Mouse (Mus musculus) c-Kit-positive CD71-positive TER-119-negative erythroid progenitor cells, embryonic 14.5 days (primary cell): ENCODE data around the gene Plekha1.

Source experiments
- DNase-seq: peaks from one replicate; pipeline ENCODE4 v3.0.0-alpha.2; 2013; ENCODE audit warnings: low read depth

The Plekha1 gene

DNA sequence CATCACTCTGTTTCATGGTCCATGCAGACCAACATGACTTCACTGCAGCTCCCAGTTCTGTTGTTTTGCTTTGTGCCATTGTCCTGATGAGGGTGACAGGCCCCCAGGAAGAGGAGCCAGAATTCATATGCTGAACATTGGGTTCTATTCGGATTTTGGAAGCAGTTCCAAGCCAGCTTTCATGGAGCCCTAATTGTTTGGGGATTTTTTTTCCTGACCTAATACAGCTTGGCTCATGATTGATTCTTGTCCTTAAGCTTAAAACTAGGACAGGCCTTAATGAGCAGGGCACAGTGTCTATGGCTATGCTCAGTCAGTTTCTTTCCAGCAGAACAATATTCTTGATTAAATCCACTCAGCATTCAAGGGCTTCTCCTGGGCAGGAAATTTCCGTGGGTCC is 52.7 kb downstream of the Plekha1 start:
- no peak for DNase-seq

DNA sequence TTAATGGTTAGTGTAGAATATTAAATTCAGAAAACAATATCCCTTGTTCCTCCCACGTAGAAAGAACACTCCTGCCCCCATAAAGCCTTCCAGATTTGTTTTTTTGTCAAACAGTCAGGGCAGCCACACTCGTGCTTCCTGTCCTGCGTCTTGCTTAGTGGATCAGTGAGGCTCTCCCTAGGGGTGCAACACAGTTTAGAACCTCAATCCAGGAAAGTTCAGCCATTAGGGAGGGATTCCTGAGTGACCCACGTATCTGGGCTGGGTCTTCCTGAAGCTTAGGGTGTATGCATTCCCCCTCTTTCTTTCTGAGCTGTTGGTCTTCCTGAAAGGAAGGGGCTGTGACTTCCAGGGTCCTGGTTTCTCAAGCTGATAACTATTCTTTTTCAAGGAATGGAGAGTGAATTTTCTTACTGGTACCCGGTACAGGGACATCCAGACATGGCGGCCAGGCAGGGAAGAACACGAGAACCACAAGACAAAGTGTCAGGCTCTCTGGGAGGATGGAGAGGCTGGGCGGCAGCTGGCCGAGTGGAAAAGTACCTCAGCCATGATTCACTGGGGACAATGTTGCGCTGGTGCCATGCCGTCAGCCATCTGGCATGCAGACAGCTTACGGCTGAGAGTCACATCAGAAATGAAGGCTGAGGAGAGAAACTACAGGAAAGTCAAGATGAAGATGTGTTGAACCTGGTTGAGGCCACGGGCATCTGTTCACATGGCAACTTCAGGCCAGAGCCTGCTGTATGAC is 57.6 kb downstream of the Plekha1 start:
- DNase-seq: no peak

DNA sequence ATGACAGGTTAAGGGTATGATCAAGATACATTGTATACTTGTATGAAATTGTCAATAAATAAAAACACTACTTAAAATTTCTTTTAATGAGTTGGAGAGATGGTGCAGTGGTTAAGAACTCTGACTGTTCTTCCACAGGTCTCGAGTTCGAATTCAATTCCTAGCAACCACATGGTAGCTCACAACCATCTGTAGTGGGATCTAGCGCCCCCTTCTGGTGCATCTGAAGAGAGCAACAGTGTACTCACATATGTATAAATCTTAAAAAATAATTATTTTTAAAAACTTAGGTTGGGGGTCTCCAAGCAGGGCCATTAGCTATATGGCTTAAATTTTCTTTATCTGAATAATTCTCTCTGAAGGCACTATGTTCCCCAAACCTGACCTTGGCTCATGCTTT is 64.8 kb downstream of the Plekha1 start:
- DNase-seq: no peak

DNA sequence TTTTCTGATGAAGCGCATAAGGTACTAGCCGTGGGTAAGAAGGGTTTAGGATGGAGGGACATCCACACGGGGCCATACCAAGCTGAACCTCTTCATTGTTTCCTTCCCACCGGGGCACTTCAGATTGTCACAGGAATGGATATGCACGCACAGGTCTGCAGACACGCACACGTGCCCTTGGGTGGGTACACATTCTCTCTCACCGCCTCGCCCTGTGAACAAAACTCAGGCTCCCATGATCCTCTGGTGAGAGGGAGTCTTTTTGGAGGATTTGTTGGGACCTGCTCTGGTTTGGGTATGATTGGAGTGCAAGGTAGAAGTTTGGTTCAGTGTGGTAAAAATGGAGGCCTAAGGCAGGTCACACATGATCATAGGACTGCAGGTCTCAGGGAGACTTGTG is 67.4 kb downstream of the Plekha1 start:
- DNase-seq: no peak

DNA sequence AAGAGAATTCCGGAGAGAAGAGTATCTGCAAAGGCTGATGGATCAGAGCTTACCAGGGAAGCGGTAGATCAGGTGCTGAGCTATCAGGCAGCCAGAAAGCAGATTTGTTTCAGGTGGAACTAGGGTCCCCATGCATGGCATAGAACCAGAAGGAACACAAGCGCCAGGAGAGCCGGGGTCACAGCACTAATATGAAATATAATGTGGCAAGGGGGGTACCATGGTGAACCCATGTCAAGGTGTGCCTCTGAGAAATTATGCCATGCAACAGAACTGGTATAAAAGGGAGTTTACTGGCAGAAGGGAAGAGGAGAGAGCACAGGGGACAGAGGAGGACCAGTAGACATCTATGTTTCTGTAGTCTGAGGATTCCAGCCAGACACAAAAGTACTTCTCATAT is 69.1 kb downstream of the Plekha1 start:
- no peak for DNase-seq

DNA sequence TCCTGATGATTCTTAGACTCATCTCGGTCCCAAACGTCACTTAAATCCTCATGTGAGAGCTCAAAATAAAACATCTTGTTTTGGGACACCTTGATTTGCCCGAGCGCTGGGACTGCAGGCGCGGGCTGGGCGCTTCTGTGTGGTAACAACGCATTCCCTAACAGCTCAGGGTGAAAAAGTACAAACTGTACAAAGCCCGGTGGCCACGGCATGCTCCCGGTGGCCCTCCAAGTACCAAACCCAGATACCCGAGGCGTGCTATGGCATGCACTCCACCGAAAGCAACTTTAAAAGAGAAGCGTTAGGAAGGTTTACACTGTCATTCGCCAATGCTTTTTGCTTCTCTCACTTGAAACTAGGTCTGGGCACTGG is 69.9 kb downstream of the Plekha1 start:
- DNase-seq: no peak

DNA sequence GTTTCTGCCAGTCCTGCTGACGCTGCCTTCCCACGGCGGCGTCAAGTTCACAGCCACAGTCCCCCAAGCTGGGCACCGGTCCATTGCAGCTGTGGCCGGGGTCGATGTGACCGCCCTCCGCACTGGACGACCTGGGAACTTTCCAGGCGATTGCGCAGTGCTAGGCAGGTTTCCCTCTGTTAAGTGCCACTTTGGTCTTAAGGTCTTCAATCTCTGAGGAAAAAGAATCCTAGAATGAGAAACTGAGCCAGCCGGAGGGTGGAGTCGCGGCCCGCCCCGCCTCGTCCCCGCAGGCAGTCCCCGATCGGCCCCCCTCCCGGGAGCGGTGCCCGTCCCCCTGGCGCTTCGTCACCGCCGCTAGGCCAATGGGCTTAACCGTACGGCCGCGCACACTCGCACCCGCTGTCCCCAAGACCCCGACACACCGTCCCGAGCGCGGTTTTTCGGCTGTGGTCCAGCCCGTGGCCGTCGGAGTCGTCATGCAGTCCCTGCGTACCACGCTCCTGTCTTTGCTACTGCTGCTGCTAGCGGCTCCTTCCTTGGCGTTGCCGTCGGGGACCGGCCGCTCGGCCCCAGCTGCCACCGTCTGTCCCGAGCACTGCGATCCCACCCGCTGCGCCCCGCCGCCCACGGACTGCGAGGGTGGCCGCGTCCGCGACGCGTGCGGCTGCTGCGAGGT is 70.4 kb downstream of the Plekha1 start, which contains the start of gene Htra1:
Htra1 (plus strand) TSS at position 319 of the 679 bp plus-strand sequence.
- DNase-seq: no peak

DNA sequence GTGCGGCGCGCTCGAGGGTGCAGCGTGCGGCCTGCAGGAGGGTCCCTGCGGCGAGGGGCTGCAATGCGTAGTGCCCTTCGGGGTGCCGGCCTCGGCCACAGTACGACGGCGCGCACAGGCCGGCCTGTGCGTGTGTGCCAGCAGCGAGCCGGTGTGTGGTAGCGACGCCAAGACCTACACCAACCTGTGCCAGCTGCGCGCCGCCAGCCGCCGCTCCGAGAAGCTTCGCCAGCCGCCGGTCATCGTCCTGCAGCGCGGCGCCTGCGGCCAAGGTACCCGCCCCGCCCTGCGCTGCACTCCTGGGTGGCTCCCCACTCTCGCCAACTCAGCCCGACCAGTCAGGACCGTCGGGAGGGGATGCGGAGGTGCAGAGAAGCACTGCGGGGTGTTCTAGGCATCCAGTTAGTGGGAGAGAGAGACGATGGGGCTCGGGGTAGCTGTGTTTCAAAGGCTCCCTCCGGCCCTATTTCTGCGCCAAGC is 71.0 kb downstream of the Plekha1 start:
- DNase-seq: no peak

DNA sequence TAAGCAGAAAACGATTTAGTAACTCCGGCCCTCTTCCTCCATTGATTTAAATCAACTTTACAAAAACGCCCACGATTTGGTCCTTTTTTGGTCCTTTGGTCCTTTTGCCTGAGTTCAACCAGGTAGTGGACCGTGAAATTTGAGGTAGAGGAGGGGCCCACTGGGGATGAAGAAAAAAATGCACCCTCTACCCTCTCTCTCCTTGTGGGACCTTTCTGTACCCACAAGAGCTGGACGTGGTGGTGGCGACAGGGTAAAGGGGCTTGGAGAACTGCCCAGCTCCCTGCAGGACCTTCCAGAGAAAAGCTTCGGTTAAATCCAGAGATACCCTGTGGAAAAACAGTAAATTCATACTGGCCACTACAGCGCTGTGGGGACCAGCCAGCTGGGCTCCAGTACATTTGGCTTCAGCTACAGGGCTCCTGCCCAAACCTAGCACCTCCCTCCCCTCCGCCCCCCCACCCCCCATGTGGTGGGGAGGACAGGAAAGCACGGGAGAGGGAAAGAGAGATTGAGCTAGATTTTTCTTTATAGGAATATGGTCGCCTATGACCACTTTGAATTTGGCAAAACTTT is 71.8 kb downstream of the Plekha1 start:
- DNase-seq: no peak

DNA sequence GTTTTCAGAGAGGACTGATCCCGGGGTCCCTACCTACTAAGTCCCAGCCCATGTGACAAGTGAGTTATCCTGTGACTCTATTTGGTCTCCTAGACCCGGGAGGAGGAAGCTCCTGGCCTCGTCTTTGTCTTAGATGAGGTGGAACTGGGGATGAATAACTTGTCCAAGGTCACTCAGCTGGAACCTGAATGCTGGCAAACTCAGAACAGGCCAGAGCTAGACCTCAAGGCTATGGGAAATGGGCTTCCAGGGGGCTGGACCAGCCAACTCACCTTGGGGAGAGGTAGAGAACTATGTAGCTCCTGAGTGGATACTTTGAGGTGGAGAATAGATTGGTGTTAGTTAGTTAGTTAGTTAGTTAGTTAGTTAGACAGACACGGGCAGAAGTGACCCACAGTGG is 72.4 kb downstream of the Plekha1 start:
- no peak for DNase-seq

DNA sequence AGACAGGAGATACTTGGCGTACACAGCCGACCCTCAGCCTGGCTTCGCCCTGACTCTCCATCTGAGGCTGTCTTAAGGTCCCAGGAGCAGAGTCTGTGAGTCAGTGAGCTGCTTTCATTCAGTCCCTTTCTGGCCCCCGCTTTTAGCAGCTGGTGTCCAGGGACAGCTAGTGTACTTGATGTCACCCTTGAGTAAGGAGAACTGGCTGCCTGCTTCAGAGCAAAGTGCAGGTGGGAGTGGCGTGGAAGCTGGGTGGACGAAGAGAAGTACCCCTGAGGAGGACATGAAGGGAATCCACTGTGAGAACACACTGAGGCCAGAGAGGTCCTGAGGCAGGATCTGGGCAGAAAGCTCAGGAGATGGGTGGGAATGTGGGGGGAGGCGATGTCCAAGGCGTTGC is 73.3 kb downstream of the Plekha1 start:
- no peak for DNase-seq

DNA sequence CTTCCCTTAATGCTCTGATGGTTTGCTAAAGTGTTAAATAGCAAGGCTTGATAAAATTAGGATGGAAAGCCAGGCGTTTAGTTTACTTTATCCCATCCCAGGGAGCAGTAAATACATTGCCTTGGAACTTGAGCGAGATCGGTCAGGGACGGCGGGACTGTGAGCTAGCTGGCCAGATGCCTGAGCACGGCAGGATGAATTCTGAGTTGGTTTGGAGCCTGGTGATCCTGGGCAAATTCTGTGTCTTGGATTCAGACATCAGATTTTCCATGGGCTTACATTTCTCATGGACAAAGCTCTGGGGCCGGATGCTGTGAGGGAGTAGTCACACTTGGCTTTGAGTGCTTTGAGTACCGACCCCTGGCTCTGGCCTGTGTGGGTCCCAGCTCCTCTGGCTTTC is 75.2 kb downstream of the Plekha1 start:
- DNase-seq: no peak

DNA sequence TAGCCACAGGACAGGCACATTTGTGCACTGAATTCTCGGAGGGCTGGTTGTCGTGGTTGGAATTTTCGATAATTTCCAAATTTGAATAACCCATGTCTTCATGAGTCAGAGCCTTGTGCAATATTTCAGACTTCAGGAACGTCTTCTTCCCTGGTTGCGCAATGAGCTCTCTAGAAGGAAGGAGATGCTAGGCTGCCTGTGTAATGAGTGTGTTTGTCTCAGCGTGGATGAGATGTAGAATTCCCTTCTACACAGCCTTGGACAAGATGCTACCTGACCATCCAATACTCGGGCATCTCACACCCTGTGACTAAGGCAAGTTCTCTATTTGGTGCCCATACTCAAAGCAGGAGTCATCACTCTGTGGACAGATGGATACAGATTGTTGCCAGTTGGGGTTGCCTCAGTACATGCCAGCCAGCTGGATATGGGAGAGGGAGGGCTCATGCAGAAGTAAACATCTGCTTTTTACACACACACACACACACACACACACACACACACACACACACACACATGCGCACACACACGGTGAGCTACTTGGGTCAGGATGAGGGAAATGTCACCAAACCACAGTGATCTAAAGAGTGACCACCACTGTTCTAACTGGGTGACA is 77.8 kb downstream of the Plekha1 start:
- no peak for DNase-seq

DNA sequence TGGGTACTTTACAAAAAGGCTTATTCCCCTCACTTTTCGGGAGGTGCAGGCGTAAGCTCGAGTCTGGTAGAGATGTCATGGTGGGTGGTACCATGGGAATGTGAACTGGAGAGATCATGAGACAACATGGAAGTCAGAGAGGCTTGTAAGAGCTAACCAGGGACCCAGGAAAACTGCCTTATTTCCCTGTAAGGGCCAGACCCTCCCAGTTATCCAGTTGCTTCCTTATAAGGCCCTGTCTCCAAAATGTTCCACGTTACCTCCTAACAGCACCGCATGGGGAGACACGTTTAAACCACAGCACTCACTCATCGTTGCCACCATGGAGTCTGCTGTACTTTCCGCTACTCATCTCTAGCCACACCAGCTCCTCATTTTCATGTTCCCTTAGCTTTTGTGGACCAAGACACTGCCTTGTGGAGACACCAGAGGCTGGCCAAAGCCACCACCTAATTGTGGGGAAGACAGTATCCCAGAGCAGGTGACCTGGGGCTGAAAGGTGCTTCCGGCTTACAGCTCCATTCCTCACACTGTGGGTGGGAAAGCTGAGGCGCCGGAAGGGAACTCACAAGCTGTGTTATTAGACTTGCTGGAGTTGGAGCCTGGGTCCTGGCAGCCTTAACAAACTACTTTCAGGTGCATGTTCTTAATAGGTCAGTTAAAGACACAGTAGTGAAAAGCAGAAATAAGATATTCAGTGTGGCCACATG is 79.4 kb downstream of the Plekha1 start:
- no peak for DNase-seq

DNA sequence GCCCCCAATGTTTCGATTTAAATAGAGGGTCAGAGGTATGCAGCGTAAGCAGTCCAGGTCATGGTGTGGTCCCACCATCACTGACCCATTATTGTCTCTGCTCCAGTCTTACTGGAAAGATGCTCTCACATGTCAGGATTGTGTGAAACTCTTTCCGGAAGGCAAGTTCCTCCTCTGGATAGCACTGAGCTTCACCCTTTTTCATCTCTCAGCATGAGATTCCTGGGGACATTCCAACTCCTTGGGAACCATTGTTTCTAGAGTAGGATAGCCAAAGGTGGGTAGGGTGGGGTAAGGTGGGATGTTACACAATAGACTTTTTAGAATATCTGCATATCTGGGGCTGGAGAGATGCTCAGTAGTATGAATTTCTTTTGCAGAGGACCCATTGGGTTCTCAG is 80.2 kb downstream of the Plekha1 start:
- no peak for DNase-seq

DNA sequence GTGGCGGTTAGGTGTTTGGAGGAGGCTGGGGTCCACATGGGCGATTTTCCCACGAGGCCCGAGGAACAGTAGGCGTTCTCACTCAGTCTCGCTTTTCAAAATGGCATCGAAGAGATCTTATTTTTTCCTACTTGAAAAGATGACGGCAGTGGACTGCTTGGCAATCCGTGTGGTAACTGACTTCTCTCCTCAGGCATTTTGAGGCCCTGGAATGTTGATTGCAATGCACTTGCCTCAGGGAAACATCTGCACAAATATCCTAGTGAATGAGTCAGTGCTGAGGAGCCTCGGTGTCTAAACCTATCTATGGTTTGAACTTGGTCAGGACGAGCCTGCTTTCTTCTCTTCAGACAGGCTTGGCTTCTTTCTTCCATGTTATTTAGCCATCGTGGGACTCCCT is 80.7 kb downstream of the Plekha1 start:
- DNase-seq: no peak

DNA sequence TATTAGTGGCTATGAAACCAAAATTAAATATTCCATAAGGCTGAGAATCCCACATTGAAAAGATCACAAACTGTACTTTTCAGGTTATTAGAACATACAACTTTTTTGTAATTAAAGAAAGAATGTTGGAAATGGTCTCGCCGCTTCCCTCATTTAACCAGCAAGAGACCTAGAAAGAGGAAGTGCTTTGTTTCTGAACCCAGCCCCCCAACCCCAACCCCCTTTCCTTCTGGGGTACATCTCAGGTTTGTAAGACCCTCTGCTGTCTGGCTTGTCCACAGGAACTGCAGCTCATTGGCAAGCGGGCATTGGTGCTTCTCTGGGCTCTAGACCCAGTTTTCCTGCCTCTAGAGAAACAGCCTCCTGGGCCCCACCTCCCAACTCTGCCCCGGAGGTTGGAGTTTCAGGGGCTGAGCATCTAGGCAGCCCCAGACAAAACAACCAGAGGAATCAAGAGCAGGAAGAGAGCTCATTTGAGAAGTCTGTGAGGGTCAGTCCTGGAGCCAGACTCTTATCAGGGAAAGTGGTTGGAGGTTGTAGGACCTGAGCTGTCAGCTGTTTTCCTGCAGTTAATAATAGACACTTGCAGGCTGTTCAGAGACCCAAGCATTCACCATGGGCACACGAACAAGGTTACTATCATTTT is 83.1 kb downstream of the Plekha1 start:
- no peak for DNase-seq

DNA sequence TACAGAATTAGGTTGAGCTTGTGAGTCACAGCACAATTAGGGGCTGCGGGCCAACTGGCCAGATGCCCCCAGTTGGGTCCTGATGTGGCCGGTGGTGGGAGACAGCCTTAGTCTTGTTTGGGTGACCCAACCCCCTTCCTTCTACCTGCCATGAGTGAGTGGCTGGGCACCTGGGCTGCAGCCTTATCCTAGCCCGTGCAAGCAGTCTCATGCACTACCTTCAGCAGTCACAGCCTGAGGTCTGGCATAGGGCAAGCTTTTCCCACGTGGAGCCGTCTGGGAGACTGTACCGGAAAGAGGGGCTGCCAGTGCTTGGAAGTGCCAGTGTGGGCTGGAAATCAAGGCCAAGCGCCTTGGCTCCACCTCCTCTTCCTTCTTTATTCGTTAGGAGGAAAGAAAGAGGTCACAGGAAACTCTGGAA is 83.8 kb downstream of the Plekha1 start:
- DNase-seq: no peak

DNA sequence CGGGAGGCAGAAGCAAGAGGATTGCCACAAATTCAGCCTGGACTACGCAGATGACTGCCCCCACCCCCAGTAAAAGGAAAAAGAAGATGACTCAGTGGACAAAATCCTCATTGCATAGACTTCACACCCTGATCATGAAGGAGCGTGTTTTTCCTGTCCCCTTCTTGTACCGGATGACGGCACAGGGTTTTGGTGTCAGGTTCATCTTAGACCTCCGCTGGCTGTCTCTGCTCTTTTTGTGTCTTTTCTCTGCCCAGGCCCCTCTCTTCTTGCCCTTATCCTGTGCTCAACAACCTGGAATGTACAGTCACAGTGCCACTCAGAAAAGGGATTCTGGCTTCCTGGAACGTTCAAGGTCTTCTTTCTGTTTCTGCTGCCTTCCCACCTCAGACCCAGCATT is 84.9 kb downstream of the Plekha1 start:
- no peak for DNase-seq

DNA sequence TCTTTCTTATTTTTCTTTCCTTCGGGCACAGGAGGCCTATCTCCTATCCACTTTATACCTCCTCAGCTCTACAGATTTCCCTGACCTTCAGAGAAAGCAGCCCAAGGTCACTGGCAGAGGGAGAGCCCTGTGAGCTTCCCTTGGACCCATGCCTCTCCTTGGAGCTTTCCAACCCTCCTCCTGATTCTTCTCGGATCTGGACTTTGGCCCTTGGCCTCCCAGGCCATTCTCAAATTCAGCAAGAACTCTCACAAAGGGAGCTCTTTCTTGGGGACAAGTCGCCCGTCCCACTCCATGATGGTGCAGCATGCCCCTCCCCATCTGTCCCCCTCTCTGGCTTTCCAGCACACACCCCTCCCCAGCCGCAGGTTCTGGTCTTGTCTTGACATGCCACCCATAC is 85.4 kb downstream of the Plekha1 start:
- no peak for DNase-seq

DNA sequence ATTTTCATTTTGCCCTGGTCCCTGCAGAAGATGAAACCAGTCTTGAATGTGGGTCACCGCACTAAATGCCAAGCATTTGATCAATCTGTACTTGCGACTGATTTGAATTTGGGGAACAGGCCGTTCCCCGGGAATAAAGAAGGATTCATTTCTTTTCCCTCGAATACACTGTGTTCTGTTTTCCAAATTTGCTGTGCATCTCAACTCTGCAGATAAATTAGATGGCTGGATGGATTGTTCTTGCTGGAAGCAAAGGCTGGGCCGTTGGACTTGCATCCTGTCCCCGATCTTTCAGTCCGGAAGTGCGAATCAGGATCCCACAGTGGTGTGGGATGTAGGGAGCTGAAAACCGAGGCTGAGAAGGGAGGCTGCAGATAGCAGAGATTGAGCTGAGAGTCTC is 87.8 kb downstream of the Plekha1 start:
- no peak for DNase-seq

DNA sequence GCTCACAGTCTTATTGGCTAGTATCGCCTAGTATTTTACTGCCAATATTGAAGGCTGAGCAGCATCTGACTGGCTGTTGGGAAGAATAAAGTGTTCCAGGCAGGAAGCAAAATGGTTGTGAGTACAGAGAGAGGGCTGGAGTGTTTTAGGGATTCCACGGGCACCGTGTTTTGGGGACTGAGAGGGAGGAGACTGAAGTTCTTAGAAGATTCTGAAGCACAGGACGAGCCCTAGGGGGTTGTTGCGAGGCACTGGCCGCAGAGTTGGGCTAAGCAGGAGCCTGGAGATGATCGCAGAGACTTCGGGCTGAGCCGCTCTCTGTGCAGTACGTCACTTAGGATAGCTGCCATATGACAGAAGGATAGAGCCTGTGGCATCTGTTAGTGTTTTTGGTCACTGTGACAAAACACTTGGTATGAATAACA is 88.6 kb downstream of the Plekha1 start:
- no peak for DNase-seq
